Mouse (Mus musculus): ENCODE measurements around the gene Tas2r118. TPM values are rescaled to one million over a fixed set of nuclear protein-coding genes. Genes with fewer than 3 reads are reported as not detected.

Gene Tas2r118
- polyA plus RNA-seq, 1 experiment from 2014 or later, result not detected

Other genes with a start within 250 kb of the Tas2r118 start
- 1.2 and 1.9 TPM in 2 replicates for gene Cadps2, start 130.6 kb downstream of the Tas2r118 start, polyA plus RNA-seq (2016; fragmentation: Nextera tagmentation; extraction: Ambion mirVana)
- gene Slc13a1, start 198.0 kb upstream of the Tas2r118 start, polyA plus RNA-seq (2016; fragmentation: Nextera tagmentation; extraction: Ambion mirVana), result 0.05 and 0.09 TPM in 2 replicates

All from embryonic facial prominence, embryonic 10.5 days (tissue).